ENCODE assay signal across 8 mouse cellular contexts in genomic region chr10:111472686-111473510, GRCm38 (mm10). TPM values are rescaled to one million over a fixed set of nuclear protein-coding genes. Genes with fewer than 3 reads are reported as not detected.
DNase-seq lines count a peak whose midpoint lies in the region; ATAC-seq lines count a peak whose summit lies in the region.

Gene Nap1l1, plus strand, starts transcription at chr10:111473223.

- intact Hi-C loops in heart, postnatal 14 days (cut with DNase I) = loop anchor here (5.0 to 10.0 kb wide), 3 partner anchors 176 to 308 kb away; partner anchors contain the start of genes Bbs10 and Osbpl8

- DNase-seq in ES-CJ7 (ENCODE audit: low read depth, low spot score) = peak; percentile 96
- DNase-seq in cerebellum, adult 11 months = peak; percentile 96
- peak; percentile 99 for DNase-seq in forebrain, embryonic 14.5 days (ENCODE audit: low spot score)
- DNase-seq in heart, postnatal 14 days = peak; percentile 97 to 98
- peak; percentile 96 for DNase-seq in layer of hippocampus, adult 11-12 months (ENCODE audit: low spot score)
- peak; percentile 98 for DNase-seq in lung, adult 18-20 months
- peak; percentile 98 for DNase-seq in testis, postnatal 14 days (ENCODE audit: low spot score)

- peak within 1 kb of the TSS; percentile 95 for H3K4me3 ChIP-seq in forebrain, embryonic 14.5 days (ENCODE audit: low read depth, low read length)
- peak within 1 kb of the TSS; percentile 79 for H3K4me3 ChIP-seq in neural tube, embryonic 15.5 days (replicated peaks)

- no peaks in the 10 kb centered on the region for H3K36me3 ChIP-seq in forebrain, embryonic 14.5 days (ENCODE audit: control insufficient read depth, insufficient read depth, low read length)
- H3K36me3 ChIP-seq in neural tube, embryonic 15.5 days = no peaks in the 10 kb centered on the region

- H3K9ac ChIP-seq in forebrain, embryonic 14.5 days (ENCODE audit: low read length) = peak within 1 kb of the TSS; percentile 97
- peak within 1 kb of the TSS; percentile 87 for H3K9ac ChIP-seq in neural tube, embryonic 15.5 days (replicated peaks)

- H3K4me2 ChIP-seq in forebrain, embryonic 14.5 days (ENCODE audit: low read length) = peak within 1 kb of the TSS; percentile 64
- peak within 1 kb of the TSS; percentile 81 for H3K4me2 ChIP-seq in neural tube, embryonic 15.5 days

- H3K9me3 ChIP-seq in forebrain, embryonic 14.5 days (replicated peaks; ENCODE audit: control insufficient read depth, low read length) = no peaks in the 10 kb centered on the region
- H3K9me3 ChIP-seq in neural tube, embryonic 15.5 days (replicated peaks) = no peaks in the 10 kb centered on the region

- WGBS in forebrain, embryonic 14.5 days = under 1% methylated on average over 72 of the region's 80 CpGs
- WGBS in neural tube, embryonic 15.5 days = under 1% methylated on average over 76 of the region's 80 CpGs

- H3K27ac ChIP-seq in forebrain, embryonic 14.5 days (ENCODE audit: low read depth, low read length) = peak within 1 kb of the TSS; percentile 98
- H3K27ac ChIP-seq in neural tube, embryonic 15.5 days (replicated peaks) = peak within 1 kb of the TSS; percentile 99

- H3K4me1 ChIP-seq in forebrain, embryonic 14.5 days (ENCODE audit: control insufficient read depth, insufficient read depth, low read length) = peaks cover 22% of the 10 kb centered on the region
- peaks cover 39% of the 10 kb centered on the region for H3K4me1 ChIP-seq in neural tube, embryonic 15.5 days

- no peaks in the 10 kb centered on the region for H3K27me3 ChIP-seq in forebrain, embryonic 14.5 days (replicated peaks; ENCODE audit: control insufficient read depth, insufficient read depth, low read length)
- H3K27me3 ChIP-seq in neural tube, embryonic 15.5 days (replicated peaks) = no peaks in the 10 kb centered on the region

- ATAC-seq in forebrain, embryonic 14.5 days = peak; percentile 100
- peak; percentile 100 for ATAC-seq in neural tube, embryonic 15.5 days (ENCODE audit: low FRiP score)

RNA-seq across cellular contexts. Expression of gene Nap1l1, which starts in this region (rescaled TPM):
- 235 and 238 TPM in 2 replicates for polyA plus RNA-seq in forebrain, embryonic 14.5 days (2014; fragmentation: Nextera tagmentation; extraction: Ambion mirVana)
- total RNA-seq in heart, postnatal 14 days (2021) = 10 to 100 TPM; 59.7 to 65.9 TPM
- polyA plus RNA-seq in neural tube, embryonic 15.5 days (2015; fragmentation: Nextera tagmentation; extraction: Ambion mirVana) = 162 and 180 TPM in 2 replicates

Comparison
In these comparisons a context has a peak if more than half of its experiments do, and no peak if none do; other contexts are left out.
1. Peak in every context shown above with its lines: DNase-seq, ATAC-seq, H3K4me3 ChIP-seq and H3K27ac ChIP-seq.